Mouse (Mus musculus) olfactory bulb, adult 2 months (tissue): Measurements from ENCODE around the gene Epyc.

Experiments
- CTCF ChIP-seq: fragments of 200-500 bp; IDR thresholded peaks from 2 replicates; pipeline ENCODE4 v1.5.1; 2012; ENCODE audit warnings: low read depth, mild to moderate bottlenecking, low read length, moderate library complexity; ENCODE audit not compliant: insufficient read depth
- POLR2A ChIP-seq: fragments of 200-500 bp; IDR thresholded peaks from 2 replicates; pipeline ENCODE4 v1.6.1; 2012; ENCODE audit warnings: mild to moderate bottlenecking, low read depth, low read length, moderate library complexity; ENCODE audit not compliant: insufficient read depth

- no peak for TF ChIP-seq CTCF
- TF ChIP-seq POLR2A: no peak
Observed at GRCm38 (mm10) chr10:97606579-97606978, 37.3 kb upstream of the Epyc start, which contains the start of gene Kera.
